Mouse (Mus musculus) kidney, adult 2 months (tissue): ENCODE results near the gene Sox15.

Experiments
- CTCF ChIP-seq: fragments of 200-500 bp; conservative IDR thresholded peaks from 2 replicates; pipeline ENCODE4 v1.5.1; 2011; ENCODE audit warnings: low read depth, mild to moderate bottlenecking, control low read depth, low read length, moderate library complexity, mixed read lengths; ENCODE audit not compliant: insufficient read depth, insufficient read length
- POLR2A ChIP-seq: fragments of 200-500 bp; IDR thresholded peaks from one replicate; pipeline ENCODE4 v1.6.1; 2011; ENCODE audit warnings: low read depth, low read length, control low read depth

- no peak for TF ChIP-seq POLR2A
- TF ChIP-seq CTCF, result no peak
Measured at GRCm38 (mm10) chr11:69654760-69655159, 354 bp upstream of the Sox15 start.
